Mouse (Mus musculus): ENCODE data around the gene Eef1e1.
"Not testable (repeated sequence)": the region's sequence is repeated elsewhere in the genome, so short reads cannot be mapped to it uniquely, and the experiment has no call there.

The Eef1e1 gene

DNA sequence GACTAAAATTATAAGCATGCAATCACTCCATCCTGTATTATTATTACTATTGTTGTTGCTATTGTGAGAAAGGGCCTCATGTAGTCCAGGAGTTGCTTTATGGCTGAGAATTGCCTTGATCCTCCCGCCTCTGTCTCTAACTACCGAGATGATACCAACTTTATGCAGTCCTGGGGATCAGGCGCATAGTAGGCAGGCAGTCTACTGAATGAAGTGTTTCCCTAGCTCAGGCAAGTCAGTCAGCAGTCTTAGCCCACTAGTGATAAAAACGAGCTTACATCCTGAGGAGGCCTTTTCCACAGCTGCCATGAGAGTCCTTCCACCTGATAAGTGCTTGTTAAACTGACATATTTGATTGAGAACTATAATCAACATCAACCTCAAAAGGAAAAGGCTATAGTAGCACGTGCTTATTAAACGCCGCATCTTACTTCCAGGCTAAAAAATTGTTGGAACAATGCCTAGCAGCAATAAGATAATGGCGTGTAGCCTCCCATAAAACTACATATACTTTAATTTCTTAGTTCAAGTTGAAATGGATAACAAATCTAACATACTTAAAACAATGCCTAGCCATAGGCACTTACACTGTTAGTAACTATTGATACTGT is 34.5 kb downstream of the Eef1e1 start:
- no peak for DNase-seq (ENCODE audit: low spot score)

GRCm38 (mm10) chr13:38623296-38623695 is 35.6 kb downstream of the Eef1e1 start:
- no peak for DNase-seq (ENCODE audit: low spot score)

DNA sequence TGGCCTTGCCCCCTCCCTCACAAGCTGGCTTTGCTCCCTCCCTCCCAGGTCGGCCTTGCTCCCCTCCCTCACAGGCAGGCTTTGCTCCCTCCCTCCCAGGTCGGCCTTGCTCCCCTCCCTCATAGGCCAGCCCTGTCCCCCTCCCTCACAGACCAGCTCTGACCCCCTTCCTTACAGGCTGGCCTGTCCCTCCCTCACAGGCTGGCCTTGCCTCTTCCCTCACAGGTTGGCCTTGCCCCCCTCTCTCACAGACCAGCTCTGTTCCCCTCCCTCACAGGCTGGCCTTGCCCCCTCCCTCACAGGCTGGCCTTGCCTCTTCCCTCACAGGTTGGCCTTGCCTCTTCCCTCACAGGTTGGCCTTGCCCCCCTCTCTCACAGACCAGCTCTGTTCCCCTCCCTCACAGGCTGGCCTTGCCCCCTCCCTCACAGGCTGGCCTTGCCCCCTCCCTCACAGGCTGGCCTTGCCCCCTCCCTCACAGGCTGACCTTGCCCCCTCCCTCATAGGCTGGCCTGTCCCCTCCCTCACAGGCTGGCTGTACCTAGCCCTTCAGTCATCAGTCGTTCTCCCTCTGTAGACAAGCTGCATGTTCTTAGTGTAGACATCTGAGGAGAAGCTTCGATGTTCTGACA is 40.7 kb downstream of the Eef1e1 start:
- DNase-seq (ENCODE audit: low spot score), result not testable (repeated sequence)

- DNase-seq (ENCODE audit: low spot score), result no peak
These were observed 42.0 kb downstream of the Eef1e1 start for GRCm38 (mm10) chr13:38616887-38617286.

DNA sequence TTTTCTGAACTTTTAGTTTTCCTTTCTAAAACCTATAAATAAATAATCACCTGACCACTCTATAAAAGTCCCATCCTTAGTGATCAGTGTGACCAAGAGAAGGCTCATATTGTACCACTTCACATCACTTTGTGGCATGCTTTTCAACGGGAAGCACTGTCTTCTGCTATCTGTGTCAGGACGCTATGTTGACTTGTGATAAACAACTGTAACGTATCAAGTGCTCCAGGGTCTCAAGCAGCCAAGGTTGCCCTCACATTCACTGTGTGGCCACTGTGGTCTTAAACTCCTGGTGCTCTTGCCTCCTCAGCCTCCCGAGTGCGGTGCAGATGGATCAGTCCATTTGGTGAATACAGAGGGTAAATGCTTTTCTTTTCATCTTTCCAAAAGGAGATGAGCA is 43.2 kb downstream of the Eef1e1 start:
- DNase-seq (ENCODE audit: low spot score), result no peak

GRCm38 (mm10) chr13:38614298-38614697 is 44.6 kb downstream of the Eef1e1 start:
- no peak for DNase-seq (ENCODE audit: low spot score)

GRCm38 (mm10) chr13:38613583-38613982 is 45.3 kb downstream of the Eef1e1 start:
- no peak for DNase-seq (ENCODE audit: low spot score)

DNA sequence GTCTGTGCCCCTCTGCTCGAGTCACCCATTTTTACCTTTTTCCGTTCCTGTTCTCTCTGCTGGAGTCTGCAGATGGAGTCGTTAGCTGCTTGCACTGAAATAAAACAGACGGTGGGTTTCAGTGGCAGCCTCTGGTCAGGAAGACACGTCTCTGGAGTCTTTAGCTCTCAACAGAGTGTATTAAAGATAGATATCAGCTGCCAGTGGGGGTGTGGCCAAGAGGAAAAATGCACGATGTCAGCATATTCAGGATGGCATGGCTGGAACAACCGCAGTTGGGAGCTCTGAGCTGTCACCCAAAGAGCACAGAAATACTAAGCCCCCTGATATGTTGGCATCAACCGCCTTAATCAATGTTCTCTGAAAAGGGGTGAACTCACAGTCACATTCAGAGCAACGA is 46.2 kb downstream of the Eef1e1 start:
- DNase-seq (ENCODE audit: low spot score), result no peak

- DNase-seq (ENCODE audit: low spot score), result no peak
These were observed 46.7 kb downstream of the Eef1e1 start for GRCm38 (mm10) chr13:38612179-38612578.

DNA sequence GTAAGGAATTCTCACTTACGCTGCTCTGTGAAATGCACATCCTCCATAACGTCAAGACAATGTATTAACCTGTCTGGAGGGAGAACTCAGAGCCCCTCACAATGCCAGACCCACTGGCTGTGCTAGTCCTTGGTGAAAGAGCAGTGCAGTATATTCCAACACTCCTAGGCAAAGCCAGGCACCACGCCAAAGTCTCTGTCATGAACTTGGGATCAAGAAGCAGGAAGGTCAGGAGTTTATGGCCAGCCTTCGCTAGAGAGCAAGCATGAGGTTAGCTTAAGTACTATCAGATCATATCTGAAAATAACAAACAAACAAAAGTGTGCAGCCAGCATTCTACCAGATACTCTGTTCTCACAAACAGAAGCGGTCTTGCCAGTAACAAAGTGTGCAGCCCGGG is 48.5 kb downstream of the Eef1e1 start:
- no peak for DNase-seq (ENCODE audit: low spot score)

GRCm38 (mm10) chr13:38607130-38607529 is 51.7 kb downstream of the Eef1e1 start:
- DNase-seq (ENCODE audit: low spot score), result no peak

- no peak for DNase-seq (ENCODE audit: low spot score)
These were observed 53.5 kb downstream of the Eef1e1 start for GRCm38 (mm10) chr13:38605353-38605752.

DNA sequence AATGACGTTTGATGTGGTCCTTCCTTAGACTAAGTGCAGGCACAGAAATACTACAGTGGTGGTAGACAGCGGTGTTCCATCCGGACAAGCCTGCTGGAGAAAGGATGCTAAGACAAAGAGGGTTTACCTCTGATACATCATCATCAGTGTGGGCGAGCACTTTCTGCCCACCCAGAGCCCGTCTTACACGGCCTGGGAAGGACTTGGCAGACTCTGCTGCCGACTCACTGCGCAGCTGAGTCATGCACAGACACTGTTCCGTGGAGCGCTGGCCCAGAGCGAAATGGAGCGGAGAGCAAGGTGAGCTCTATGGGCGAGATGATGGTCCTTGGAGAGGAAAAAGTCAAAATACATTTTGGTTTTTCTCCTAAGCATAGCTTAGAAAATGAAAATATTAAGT is 55.9 kb downstream of the Eef1e1 start:
- DNase-seq (ENCODE audit: low spot score), result no peak

DNA sequence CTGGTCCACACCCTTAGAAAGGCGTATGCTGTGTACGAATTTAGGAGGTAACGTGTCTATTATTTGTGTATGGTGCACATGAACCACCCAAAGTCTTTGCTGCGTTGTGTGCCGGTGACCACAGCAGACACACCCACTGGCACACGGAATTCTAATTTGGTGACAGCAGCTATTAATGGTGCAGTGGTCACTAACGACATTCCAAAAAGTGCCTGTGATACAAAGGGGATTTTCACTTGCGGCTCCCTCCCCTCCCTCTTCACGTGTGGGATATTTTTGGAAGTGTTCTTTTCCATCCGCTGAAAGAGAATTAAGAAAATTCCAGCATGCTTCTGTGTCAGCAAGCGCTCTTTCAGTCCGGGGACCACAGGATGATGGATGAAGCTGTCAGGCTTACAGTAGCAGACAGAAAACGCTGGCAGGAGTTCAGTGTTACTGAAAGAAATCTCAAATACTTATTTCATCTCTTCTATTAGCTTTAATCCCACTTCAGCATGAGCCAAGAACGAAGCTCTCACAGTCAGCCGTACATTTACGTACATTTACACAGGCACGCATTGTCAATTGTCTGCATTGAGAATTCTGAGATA is 56.5 kb downstream of the Eef1e1 start:
- DNase-seq (ENCODE audit: low spot score), result no peak

DNA sequence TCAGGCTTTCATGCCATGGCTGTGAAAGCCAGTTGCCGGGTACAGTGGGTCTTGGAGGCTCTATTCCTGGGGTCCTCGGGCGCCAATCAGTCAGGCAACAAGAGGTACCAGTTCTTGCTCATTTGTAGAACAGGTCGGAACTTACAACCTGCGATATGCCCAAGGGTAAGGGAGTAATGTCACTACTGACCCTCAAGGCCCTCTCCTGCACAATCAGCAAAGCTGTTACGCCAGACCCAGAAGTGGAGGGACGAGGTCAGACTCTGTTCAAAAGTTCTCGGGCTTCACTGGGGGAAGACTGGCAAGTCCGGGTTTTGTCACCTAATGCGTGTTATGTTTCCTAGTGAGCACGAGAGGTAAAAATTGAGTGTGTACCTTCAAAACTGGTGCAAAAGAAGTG is 58.0 kb downstream of the Eef1e1 start:
- no peak for DNase-seq (ENCODE audit: low spot score)

DNA sequence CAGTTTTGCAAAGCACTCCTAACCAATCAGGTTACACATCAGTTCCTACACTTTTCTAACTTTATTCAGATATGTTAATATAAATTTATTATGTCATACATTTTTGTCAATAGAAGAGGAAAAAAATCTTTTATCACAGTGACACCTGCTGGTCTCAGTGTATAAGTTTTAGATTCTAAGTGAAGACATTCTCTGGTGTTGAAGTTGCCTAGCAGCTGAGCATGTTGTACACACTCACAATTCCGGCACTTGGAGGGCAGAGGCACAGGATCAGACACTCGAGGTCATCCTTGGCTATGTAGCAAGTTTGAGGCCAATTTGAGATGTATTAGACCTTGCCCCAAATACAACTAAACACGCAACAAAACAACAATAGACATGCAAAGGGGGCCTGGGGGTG is 61.8 kb downstream of the Eef1e1 start:
- no peak for DNase-seq (ENCODE audit: low spot score)

- no peak for DNase-seq (ENCODE audit: low spot score)
These were observed 62.4 kb downstream of the Eef1e1 start for GRCm38 (mm10) chr13:38596461-38596860.
